Mouse (Mus musculus) B cell, adult 62 days (primary cell): ENCODE measurements around the gene Gm21680. TPM values are rescaled to one million over a fixed set of nuclear protein-coding genes. Genes with fewer than 3 reads are reported as not detected.

Source experiments
- total RNA-seq: library from RNA; stranded (reverse); gene quantifications from 4 replicates; pipeline ENCODE4 v1.2.4, GENCODE M21; 2023

The Gm21680 gene
- total RNA-seq, result not detected in 4 replicates

DNA sequence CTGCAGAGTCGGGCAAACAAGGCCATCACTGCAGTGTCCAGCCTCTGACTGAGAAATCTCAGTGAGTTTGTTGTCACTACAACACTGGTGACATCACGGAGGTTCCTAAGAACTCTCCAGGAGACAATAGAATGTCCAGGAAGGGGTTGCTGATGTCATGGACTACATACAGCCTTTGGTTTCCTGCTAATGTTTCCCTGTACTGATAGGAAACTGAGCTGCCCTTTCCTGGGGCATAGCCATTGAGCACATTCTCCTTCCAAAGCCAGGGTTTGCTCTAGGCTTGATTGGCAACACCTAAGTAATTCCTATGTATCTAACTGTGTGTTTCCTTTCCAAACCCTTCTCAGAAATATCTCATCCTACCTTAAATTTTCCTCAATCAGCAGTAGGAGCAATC, at the start of gene Gm21680:
Gene Gm21680 (minus strand): TSS at position 101 of the 400 bp plus-strand sequence.

GRCm38 (mm10) chr5:26004698-26005097, 32.2 kb upstream of the Gm21680 start, which contains the start of gene Gm1979:
TSS of gene Gm1979 (minus strand) at chr5:26004798.

DNA sequence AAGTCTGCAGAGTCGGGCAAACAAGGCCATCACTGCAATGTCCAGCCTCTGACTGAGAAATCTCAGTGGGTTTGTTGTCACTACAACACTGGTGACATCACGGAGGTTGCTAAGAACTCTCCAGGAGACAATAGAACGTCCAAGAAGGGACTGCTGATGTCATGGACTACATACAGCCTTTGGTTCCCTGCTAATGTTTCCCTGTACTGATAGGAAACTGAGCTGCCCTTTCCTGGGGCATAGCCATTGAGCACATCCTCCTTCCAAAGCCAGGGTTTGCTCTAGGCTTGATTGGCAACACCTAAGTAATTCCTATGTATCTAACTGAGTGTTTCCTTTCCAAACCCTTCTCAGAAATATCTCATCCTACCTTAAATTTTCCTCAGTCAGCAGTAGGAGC, 16.1 kb upstream of the Gm21680 start, which contains the start of gene Gm21698:
Gene Gm21698 (minus strand): TSS at position 101 of the 400 bp plus-strand sequence.

GRCm38 (mm10) chr5:25954317-25954716, 18.1 kb downstream of the Gm21680 start, which contains the start of gene Gm21671:
TSS of gene Gm21671 (minus strand) at chr5:25954417.

DNA sequence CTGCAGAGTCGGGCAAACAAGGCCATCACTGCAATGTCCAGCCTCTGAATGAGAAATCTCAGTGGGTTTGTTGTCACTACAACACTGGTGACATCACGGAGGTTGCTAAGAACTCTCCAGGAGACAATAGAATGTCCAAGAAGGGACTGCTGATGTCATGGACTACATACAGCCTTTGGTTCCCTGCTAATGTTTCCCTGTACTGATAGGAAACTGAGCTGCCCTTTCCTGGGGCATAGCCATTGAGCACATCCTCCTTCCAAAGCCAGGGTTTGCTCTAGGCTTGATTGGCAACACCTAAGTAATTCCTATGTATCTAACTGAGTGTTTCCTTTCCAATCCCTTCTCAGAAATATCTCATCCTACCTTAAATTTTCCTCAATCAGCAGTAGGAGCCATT, 30.2 kb downstream of the Gm21680 start, which contains the start of gene Gm21663:
Gene Gm21663 (minus strand): TSS at position 101 of the 400 bp plus-strand sequence.

Other genes starting within 250 kb of the Gm21680 start
- gene Actr3b, start 212.7 kb downstream of the Gm21680 start, total RNA-seq, result 8.3 to 9.4 TPM (median 8.7 TPM) in 4 replicates
- not detected in 4 replicates for gene Gm21663, start 30.3 kb downstream of the Gm21680 start, total RNA-seq
- not detected in 4 replicates for gene Gm21671, start 18.2 kb downstream of the Gm21680 start, total RNA-seq
- gene Gm21698, start 16.0 kb upstream of the Gm21680 start, total RNA-seq, result not detected in 4 replicates
- gene Gm1979, start 32.1 kb upstream of the Gm21680 start, total RNA-seq, result not detected in 4 replicates
- not detected in 4 replicates for gene Gm5862, start 50.3 kb upstream of the Gm21680 start, total RNA-seq
- not detected in 4 replicates for gene Speer4a, start 66.9 kb upstream of the Gm21680 start, total RNA-seq
- not detected in 4 replicates for gene Gm7347, start 85.9 kb upstream of the Gm21680 start, total RNA-seq
- not detected in 4 replicates for gene Gm10471, start 116.6 kb upstream of the Gm21680 start, total RNA-seq
- gene 5031410I06Rik, start 132.7 kb upstream of the Gm21680 start, total RNA-seq, result not detected in 4 replicates
- gene Gm10220, start 148.8 kb upstream of the Gm21680 start, total RNA-seq, result not detected in 4 replicates